Mouse (Mus musculus) limb, embryonic 14.5 days (tissue): ENCODE results near the gene Hoxd12. TPM values are rescaled to one million over a fixed set of nuclear protein-coding genes. Genes with fewer than 3 reads are reported as not detected.

Experiments used
- ATAC-seq: fragments of 200-750 bp; cut with Nextera tagmentation; 2 replicates; pipeline ENCODE4 v1.8.0; 2017; ENCODE audit warnings: low read depth, moderate number of reproducible peaks, moderate TSS enrichment; ENCODE audit not compliant: low FRiP score
- DNase-seq: peaks from one replicate; pipeline ENCODE4 v3.0.0-alpha.2; 2015; ENCODE audit warnings: low spot score
- H3K27ac ChIP-seq: fragments of 300-500 bp; sonication (generic); replicated peaks from 2 replicates; pipeline ENCODE4 v1.5.1; 2014; ENCODE audit warnings: low read depth, mild to moderate bottlenecking, low read length, moderate library complexity, mixed read lengths
- H3K27me3 ChIP-seq: fragments of 300-500 bp; sonication (generic); 2 replicates; pipeline ENCODE4 v1.6.1; 2014; ENCODE audit warnings: low read length, mixed read lengths; ENCODE audit not compliant: control insufficient read depth, insufficient read depth
- H3K36me3 ChIP-seq: fragments of 300-500 bp; sonication (generic); 2 replicates; pipeline ENCODE4 v1.6.1; 2014; ENCODE audit warnings: mild to moderate bottlenecking, low read length, moderate library complexity, mixed read lengths; ENCODE audit not compliant: control insufficient read depth, insufficient read depth
- H3K4me1 ChIP-seq: fragments of 300-500 bp; sonication (generic); 2 replicates; pipeline ENCODE4 v1.6.1; 2014; ENCODE audit warnings: antibody characterized with exemption, low read length, mixed read lengths; ENCODE audit not compliant: control insufficient read depth, insufficient read depth
- H3K4me2 ChIP-seq: fragments of 300-500 bp; sonication (generic); replicated peaks from 2 replicates; pipeline ENCODE4 v1.6.1; 2014; ENCODE audit warnings: low read depth, mild to moderate bottlenecking, low read length, moderate library complexity; ENCODE audit not compliant: severe bottlenecking
- H3K4me3 ChIP-seq: fragments of 300-500 bp; sonication (generic); replicated peaks from 2 replicates; pipeline ENCODE4 v1.5.1; 2014; ENCODE audit warnings: low read length
- H3K9ac ChIP-seq: fragments of 300-500 bp; sonication (generic); 2 replicates; pipeline ENCODE4 v1.6.1; 2014; ENCODE audit warnings: mild to moderate bottlenecking, low read depth, low read length, moderate library complexity; ENCODE audit not compliant: severe bottlenecking
- H3K9me3 ChIP-seq: fragments of 300-500 bp; sonication (generic); 2 replicates; pipeline ENCODE4 v1.6.1; 2016; ENCODE audit warnings: low read length; ENCODE audit not compliant: control insufficient read depth
- POLR2A ChIP-seq: fragments of 200-500 bp; IDR thresholded peaks from 2 replicates; pipeline ENCODE4 v1.8.0; 2012; ENCODE audit warnings: inconsistent platforms, mild to moderate bottlenecking, moderate library complexity, borderline replicate concordance; ENCODE audit not compliant: insufficient read depth, insufficient read length; ENCODE audit errors: extremely low read depth
- WGBS: fragments of 180-500 bp; shearing (Covaris S2); extraction: QIAGEN DNeasy Blood & Tissue Kit; methylation state at CpG from one replicate; pipeline ENCODE4 v1.1.7; 2014; 5-methylcytosine and 5-hydroxymethylcytosine counted together
- polyA plus RNA-seq, 2 experiments: library from polyadenylated mRNA; depleted of rRNA in 1 of 2; stranded (reverse) in 1 of 2; unstranded in 1 of 2; fragments of >200 nt; fragmentation: Nextera tagmentation in 1 of 2; extraction: Ambion mirVana in 1 of 2; gene quantifications; 2 replicates each; pipeline versions ENCODE4 v1.2.1 to v1.2.3; 2012 to 2014

Gene Hoxd12
- polyA plus RNA-seq, 2 experiments, result 38.4 to 43.3 TPM

- H3K9ac ChIP-seq, result peak overlapping the region; percentile 99
- no peak for ATAC-seq
- peak overlapping the region; percentile 97 for H3K27ac ChIP-seq
- no peaks in the 10 kb centered on the region for H3K9me3 ChIP-seq
- H3K4me1 ChIP-seq, result peaks cover 5% of the 10 kb centered on the region; the same call in 1 of the 2 replicates
- H3K4me3 ChIP-seq, result peak overlapping the region; percentile 74
- H3K27me3 ChIP-seq, result peaks cover 35% of the 10 kb centered on the region
- no peak for TF ChIP-seq POLR2A
- 7% methylated on average over 21 of the region's 21 CpGs for WGBS
- DNase-seq, result no peak
- peaks cover 11% of the 10 kb centered on the region; the same call in 1 of the 2 replicates for H3K36me3 ChIP-seq
- H3K4me2 ChIP-seq, result peak overlapping the region; percentile 96
Observed at GRCm38 (mm10) chr2:74680561-74681398, 6.0 kb downstream of the Hoxd12 start.

- Histone ChIP-seq H3K4me1 (peaks cover 5% of the 10 kb centered on the region; the same call in 1 of the 2 replicates), H3K4me3 (peak overlapping the region; percentile 74), H3K9ac (peak overlapping the region; percentile 99), H3K36me3 (peaks cover 13% of the 10 kb centered on the region), H3K4me2 (peak overlapping the region; percentile 96), H3K9me3 (no peaks in the 10 kb centered on the region), H3K27me3 (peaks cover 33% of the 10 kb centered on the region), H3K27ac (peak overlapping the region; percentile 97)
- ATAC-seq (peak; percentile 53), DNase-seq (peak; percentile 73)
- WGBS, result under 1% methylated on average over 69 of the region's 78 CpGs
- peak; percentile 31; the same call in 1 of the 2 replicates for TF ChIP-seq POLR2A
Observed at GRCm38 (mm10) chr2:74681594-74682531, 7.0 kb downstream of the Hoxd12 start.

- Histone ChIP-seq H3K4me3 (peak overlapping the region; percentile 74), H3K4me2 (peak overlapping the region; percentile 96), H3K9ac (peak overlapping the region; percentile 99), H3K4me1 (peaks cover 5% of the 10 kb centered on the region; the same call in 1 of the 2 replicates), H3K27me3 (peaks cover 32% of the 10 kb centered on the region), H3K27ac (peak overlapping the region; percentile 97), H3K36me3 (peaks cover 22% of the 10 kb centered on the region), H3K9me3 (no peaks in the 10 kb centered on the region)
- DNase-seq, result no peak
- TF ChIP-seq POLR2A, result no peak
- peak; percentile 1; the same call in 1 of the 2 replicates for ATAC-seq
- 1% methylated on average over 26 of the region's 51 CpGs for WGBS
Observed at GRCm38 (mm10) chr2:74682796-74683195, 8.0 kb downstream of the Hoxd12 start.

- no peaks in the 10 kb centered on the region for H3K9me3 ChIP-seq
- ATAC-seq (no peak), DNase-seq (no peak)
- H3K27ac ChIP-seq, result peak overlapping the region; percentile 97
- peak overlapping the region; percentile 74 for H3K4me3 ChIP-seq
- H3K4me2 ChIP-seq, result peak overlapping the region; percentile 96
- peaks cover 3% of the 10 kb centered on the region; the same call in 1 of the 2 replicates for H3K4me1 ChIP-seq
- H3K27me3 ChIP-seq, result peaks cover 32% of the 10 kb centered on the region
- WGBS, result 1% methylated on average over 18 of the region's 18 CpGs
- peaks cover 23% of the 10 kb centered on the region for H3K36me3 ChIP-seq
- no peak for TF ChIP-seq POLR2A
- peak overlapping the region; percentile 99 for H3K9ac ChIP-seq
Observed at GRCm38 (mm10) chr2:74683471-74683951, 8.7 kb downstream of the Hoxd12 start.

GRCm38 (mm10) chr2:74684106-74684505, 9.3 kb downstream of the Hoxd12 start:
- Histone ChIP-seq H3K27ac (peak overlapping the region; percentile 97), H3K27me3 (peaks cover 32% of the 10 kb centered on the region), H3K4me1 (no peaks in the 10 kb centered on the region), H3K9ac (peak overlapping the region; percentile 99), H3K36me3 (peaks cover 23% of the 10 kb centered on the region), H3K9me3 (no peaks in the 10 kb centered on the region), H3K4me3 (peak overlapping the region; percentile 74), H3K4me2 (peak overlapping the region; percentile 96)
- TF ChIP-seq POLR2A, result no peak
- 11% methylated on average over 12 of the region's 12 CpGs for WGBS
- ATAC-seq (no peak), DNase-seq (no peak)
